Mouse (Mus musculus) heart, adult 2 months (tissue): ENCODE measurements at regions not wholly inside any gene's neighbourhood (a gene's known extent, or its start where the extent isn't known, plus 50 kb on each side); places are given as distances from the start of the nearest gene placed in this dataset.

Experiments used
- CTCF ChIP-seq: fragments of 200-600 bp; IDR thresholded peaks from 2 replicates; pipeline ENCODE4 v1.8.1; 2022; ENCODE audit warnings: antibody characterized with exemption, mild to moderate bottlenecking, moderate library complexity
- POLR2A ChIP-seq: fragments of 200-500 bp; IDR thresholded peaks from 2 replicates; pipeline ENCODE4 v1.6.1; 2011; ENCODE audit warnings: mild to moderate bottlenecking, low read depth, low read length, control low read depth; ENCODE audit not compliant: insufficient read depth

GRCm38 (mm10) chr10:109488000-109488399 lies 477.2 kb upstream of the Syt1 start:
- TF ChIP-seq CTCF = no peak
- no peak for TF ChIP-seq POLR2A
